Comparison of ENCODE assay signal across 21 mouse cellular contexts in genomic region chr2:160070441-160070840, GRCm38 (mm10).
DNase-seq lines count a peak whose midpoint lies in the region; ATAC-seq and TF ChIP-seq lines count a peak whose summit lies in the region.
"Had no signal": no experiment of that assay in that cellular context is flagged by ENCODE, and none has a peak within 500 bp of the region (broad histone marks: within the 10 kb centered on the region; RNA-seq: fewer than 3 reads in every experiment).

No protein-coding gene starts in this region.

- H3K27me3 ChIP-seq in intestine, postnatal 0 days (replicated peaks; ENCODE audit: control insufficient read depth, insufficient read depth, low read length): no peaks in the 10 kb centered on the region
- no peaks in the 10 kb centered on the region for H3K27me3 ChIP-seq in intestine, embryonic 15.5 days (replicated peaks)
- no peaks in the 10 kb centered on the region for H3K27me3 ChIP-seq in midbrain, embryonic 15.5 days (replicated peaks)
- H3K27me3 ChIP-seq: neural tube, embryonic 13.5 days; stomach, embryonic 15.5 days had no signal

- no peak for TF ChIP-seq CTCF in intestine, postnatal 0 days (IDR thresholded peaks at IDR 0.05; ENCODE audit: low read depth)

- ATAC-seq in intestine, postnatal 0 days: peak; percentile 62
- no peak for ATAC-seq in intestine, embryonic 15.5 days
- ATAC-seq in megakaryocyte, adult 5-6 weeks (ENCODE audit: poor library complexity, severe bottlenecking): peak; percentile 90
- ATAC-seq in midbrain, embryonic 15.5 days (replicated peaks): no peak

- H3K4me1 ChIP-seq in intestine, postnatal 0 days (replicated peaks; ENCODE audit: control insufficient read depth, insufficient read depth, low read length): no peaks in the 10 kb centered on the region
- peaks cover 5% of the 10 kb centered on the region; the same call in 1 of the 2 replicates for H3K4me1 ChIP-seq in intestine, embryonic 15.5 days (replicated peaks)
- H3K4me1 ChIP-seq in midbrain, embryonic 15.5 days: no peaks in the 10 kb centered on the region

- H3K4me2 ChIP-seq in intestine, postnatal 0 days (replicated peaks; ENCODE audit: low read depth): no peak overlapping the region
- H3K4me2 ChIP-seq in intestine, embryonic 15.5 days (replicated peaks): no peak overlapping the region
- no peak overlapping the region for H3K4me2 ChIP-seq in midbrain, embryonic 15.5 days
- H3K4me2 ChIP-seq: forebrain, embryonic 12.5 days; limb, embryonic 13.5 days; midbrain, embryonic 11.5 days; neural tube, embryonic 13.5 days; stomach, embryonic 15.5 days had no signal

- 57% methylated on average over 2 of the region's 2 CpGs for WGBS in intestine, postnatal 0 days
- WGBS in intestine, embryonic 15.5 days: 77% methylated on average over 2 of the region's 2 CpGs
- 87% methylated on average over 2 of the region's 2 CpGs for WGBS in midbrain, embryonic 15.5 days

- no peaks in the 10 kb centered on the region for H3K36me3 ChIP-seq in intestine, postnatal 0 days (ENCODE audit: control insufficient read depth, insufficient read depth)
- no peaks in the 10 kb centered on the region for H3K36me3 ChIP-seq in intestine, embryonic 15.5 days
- no peaks in the 10 kb centered on the region for H3K36me3 ChIP-seq in midbrain, embryonic 15.5 days (replicated peaks)
- H3K36me3 ChIP-seq: forebrain, embryonic 12.5 days; hindbrain, embryonic 10.5 days; limb, embryonic 13.5 days; neural tube, embryonic 13.5 days; stomach, embryonic 15.5 days had no signal

- peak; percentile 11 for DNase-seq in 416B (ENCODE audit: low read depth)
- peak; percentile 36 for DNase-seq in c-Kit-positive CD71-negative TER-119-negative erythroid progenitor cells, embryonic 14.5 days (ENCODE audit: low read depth)
- DNase-seq in layer of hippocampus, adult 9-10 months (ENCODE audit: low spot score): no peak
- DNase-seq: B cell, adult 2 months; cerebellum, adult 18-20 months; gastrocnemius, postnatal 10 days; kidney, adult 2 months; kidney, postnatal 10 days; layer of hippocampus, postnatal 36 days; thymus, adult 18-20 months; thymus, postnatal 4 days had no signal

- no peak overlapping the region for H3K9ac ChIP-seq in intestine, postnatal 0 days (ENCODE audit: low read depth, low read length)
- H3K9ac ChIP-seq in intestine, embryonic 15.5 days: no peak overlapping the region
- no peak overlapping the region for H3K9ac ChIP-seq in midbrain, embryonic 15.5 days
- H3K9ac ChIP-seq: forebrain, embryonic 12.5 days; limb, embryonic 13.5 days; neural tube, embryonic 13.5 days; stomach, embryonic 15.5 days had no signal

- no peaks in the 10 kb centered on the region for H3K9me3 ChIP-seq in intestine, postnatal 0 days (ENCODE audit: control insufficient read depth)
- H3K9me3 ChIP-seq in intestine, embryonic 15.5 days: no peaks in the 10 kb centered on the region
- H3K9me3 ChIP-seq in midbrain, embryonic 15.5 days: no peaks in the 10 kb centered on the region
- H3K9me3 ChIP-seq: forebrain, embryonic 12.5 days; hindbrain, embryonic 10.5 days; limb, embryonic 13.5 days; neural tube, embryonic 13.5 days; stomach, embryonic 15.5 days had no signal

- no peak overlapping the region for H3K27ac ChIP-seq in intestine, postnatal 0 days (ENCODE audit: low read depth, low read length)
- H3K27ac ChIP-seq in intestine, embryonic 15.5 days: no peak overlapping the region
- H3K27ac ChIP-seq in midbrain, embryonic 15.5 days: no peak overlapping the region
- H3K27ac ChIP-seq: forebrain, embryonic 12.5 days; hindbrain, embryonic 10.5 days; limb, embryonic 13.5 days; neural tube, embryonic 13.5 days; stomach, embryonic 15.5 days had no signal

- H3K4me3 ChIP-seq in intestine, postnatal 0 days (ENCODE audit: low read depth, low read length): no peak overlapping the region
- no peak overlapping the region for H3K4me3 ChIP-seq in intestine, embryonic 15.5 days (replicated peaks)
- H3K4me3 ChIP-seq in midbrain, embryonic 15.5 days: no peak overlapping the region
- H3K4me3 ChIP-seq: forebrain, embryonic 12.5 days; hindbrain, embryonic 10.5 days; limb, embryonic 13.5 days; neural tube, embryonic 13.5 days; stomach, embryonic 15.5 days had no signal

Comparison
In these comparisons a context has a peak if more than half of its experiments do, and no peak if none do; other contexts are left out.
1. ATAC-seq: peak in intestine, postnatal 0 days (single experiment) and megakaryocyte, adult 5-6 weeks (single experiment); none in intestine, embryonic 15.5 days (single experiment) and midbrain, embryonic 15.5 days (single experiment).